Mouse (Mus musculus): ENCODE measurements around the gene Ccdc77. TPM values are rescaled to one million over a fixed set of nuclear protein-coding genes. Genes with fewer than 3 reads are reported as not detected.

Gene Ccdc77
- total RNA-seq, 2 experiments from 2014 or later = 10.4 to 11.1 TPM

Other genes starting within 250 kb of the Ccdc77 start
- gene D330020A13Rik, start 70.0 kb downstream of the Ccdc77 start, total RNA-seq (2021) = under 1 TPM; 0.26 to 0.34 TPM
- gene B4galnt3, start 69.8 kb downstream of the Ccdc77 start, total RNA-seq (2021) = 1 to 10 TPM; 3.7 to 5.0 TPM
- 10 to 100 TPM; 32.3 to 38.9 TPM for gene Kdm5a, start 250 bp downstream of the Ccdc77 start, total RNA-seq (2021)
- 1 to 10 TPM; 4.7 to 5.2 TPM for gene Il17ra, start 98.9 kb upstream of the Ccdc77 start, total RNA-seq (2021)
- gene Tmem121b, start 129.4 kb upstream of the Ccdc77 start, total RNA-seq (2021) = under 1 TPM; 0.13 to 0.15 TPM
- gene Hdhd5, start 166.9 kb upstream of the Ccdc77 start, total RNA-seq (2021) = 10 to 100 TPM; 16.1 to 18.3 TPM